18 mouse cellular contexts compared by ENCODE assay signal in genomic region chr2:120640835-120641234, GRCm38 (mm10). TPM values are rescaled to one million over a fixed set of nuclear protein-coding genes. Genes with fewer than 3 reads are reported as not detected.
DNase-seq lines count a peak whose midpoint lies in the region; ATAC-seq and TF ChIP-seq lines count a peak whose summit lies in the region.
"Had no signal": no experiment of that assay in that cellular context is flagged by ENCODE, and none has a peak within 500 bp of the region (broad histone marks: within the 10 kb centered on the region; RNA-seq: fewer than 3 reads in every experiment).

No protein-coding gene starts in this region.

- no peak overlapping the region for H3K9ac ChIP-seq in liver, adult 2 months (ENCODE audit: low read depth, low read length)
- no peak overlapping the region for H3K9ac ChIP-seq in liver, embryonic 12.5 days
- no peak overlapping the region for H3K9ac ChIP-seq in liver, embryonic 16.5 days (ENCODE audit: low read depth, low read length)
- H3K9ac ChIP-seq in liver, embryonic 11.5 days (ENCODE audit: low read depth, low read length): no peak overlapping the region
- H3K9ac ChIP-seq: embryonic facial prominence, embryonic 12.5 days; forebrain, embryonic 13.5 days; forebrain, embryonic 15.5 days; forebrain, postnatal 0 days had no signal

- H3K79me2 ChIP-seq in liver, adult 2 months (ENCODE audit: control insufficient read depth, insufficient read depth, low read length): no peaks in the 10 kb centered on the region

- H3K27ac ChIP-seq in liver, adult 2 months (replicated peaks; ENCODE audit: insufficient read depth, low read depth, low read length): no peak overlapping the region
- no peak overlapping the region for H3K27ac ChIP-seq in liver, embryonic 12.5 days
- no peak overlapping the region for H3K27ac ChIP-seq in liver, embryonic 16.5 days (ENCODE audit: low read length)
- H3K27ac ChIP-seq in liver, embryonic 11.5 days (ENCODE audit: low read depth, low read length): no peak overlapping the region
- H3K27ac ChIP-seq: embryonic facial prominence, embryonic 10.5 days; embryonic facial prominence, embryonic 12.5 days; forebrain, embryonic 13.5 days; forebrain, embryonic 15.5 days had no signal

- DNase-seq in liver, adult 2 months (ENCODE audit: extremely low read depth, low read depth, low spot score): peak; percentile 72
- DNase-seq in liver, embryonic 11.5 days (ENCODE audit: low spot score): no peak
- DNase-seq in c-Kit-positive CD71-positive TER-119-positive erythroid progenitor cells, embryonic 14.5 days (ENCODE audit: low spot score): no peak
- DNase-seq: adrenal gland, adult 2 months; adrenal gland, postnatal 10 days; adrenal gland, postnatal 25 days; cerebellum, adult 11-12 months; cerebellum, adult 2 months; cerebellum, adult 9-10 months; cerebellum, postnatal 10 days; cerebellum, postnatal 25 days; forebrain, postnatal 0 days had no signal

- H3K9me3 ChIP-seq in liver, embryonic 12.5 days (replicated peaks): no peaks in the 10 kb centered on the region
- H3K9me3 ChIP-seq in liver, embryonic 16.5 days (replicated peaks; ENCODE audit: control insufficient read depth, low read length): no peaks in the 10 kb centered on the region
- no peaks in the 10 kb centered on the region for H3K9me3 ChIP-seq in liver, embryonic 11.5 days (ENCODE audit: control insufficient read depth, low read length)
- H3K9me3 ChIP-seq: embryonic facial prominence, embryonic 10.5 days; embryonic facial prominence, embryonic 12.5 days; forebrain, embryonic 13.5 days; forebrain, embryonic 15.5 days had no signal

- no peaks in the 10 kb centered on the region for H3K27me3 ChIP-seq in liver, adult 2 months (ENCODE audit: control insufficient read depth, insufficient read depth, low read length)
- H3K27me3 ChIP-seq in liver, embryonic 12.5 days (replicated peaks): 0 out of 2 replicates have a peak, but pooled peaks cover 7% of the 10 kb centered on the region
- no peaks in the 10 kb centered on the region for H3K27me3 ChIP-seq in liver, embryonic 16.5 days (ENCODE audit: control insufficient read depth, insufficient read depth, low read depth, low read length)
- no peaks in the 10 kb centered on the region for H3K27me3 ChIP-seq in liver, embryonic 11.5 days (replicated peaks; ENCODE audit: control insufficient read depth, insufficient read depth, low read length)
- H3K27me3 ChIP-seq: embryonic facial prominence, embryonic 12.5 days; forebrain, embryonic 13.5 days; forebrain, embryonic 15.5 days had no signal

- no peak for TF ChIP-seq CTCF in liver, adult 2 months (IDR thresholded peaks at IDR 0.05; ENCODE audit: low read depth, low read length)

- WGBS in liver, adult 2 months: 42% methylated on average over 8 of the region's 8 CpGs
- WGBS in liver, embryonic 12.5 days (ENCODE audit: insufficient replicate concordance): 76% methylated on average over 8 of the region's 8 CpGs
- WGBS in liver, embryonic 16.5 days (ENCODE audit: insufficient replicate concordance): 68% methylated on average over 8 of the region's 8 CpGs
- 84% methylated on average over 8 of the region's 8 CpGs for WGBS in liver, embryonic 11.5 days

- no peak for ATAC-seq in liver, embryonic 12.5 days
- peak; percentile 76 for ATAC-seq in liver, embryonic 16.5 days (ENCODE audit: low read depth)
- no peak for ATAC-seq in liver, embryonic 11.5 days (replicated peaks; ENCODE audit: low FRiP score)
- ATAC-seq: forebrain, embryonic 13.5 days; forebrain, embryonic 15.5 days; forebrain, postnatal 0 days had no signal

- H3K4me2 ChIP-seq in liver, embryonic 12.5 days: no peak overlapping the region
- no peak overlapping the region for H3K4me2 ChIP-seq in liver, embryonic 16.5 days (ENCODE audit: low read depth, low read length)
- no peak overlapping the region for H3K4me2 ChIP-seq in liver, embryonic 11.5 days
- H3K4me2 ChIP-seq: embryonic facial prominence, embryonic 12.5 days; forebrain, embryonic 13.5 days; forebrain, embryonic 15.5 days had no signal

- peaks cover 6% of the 10 kb centered on the region; the same call in 1 of the 2 replicates for H3K4me1 ChIP-seq in liver, adult 2 months (ENCODE audit: control insufficient read depth, insufficient read depth, low read length)
- H3K4me1 ChIP-seq in liver, embryonic 12.5 days: no peaks in the 10 kb centered on the region
- H3K4me1 ChIP-seq in liver, embryonic 16.5 days (ENCODE audit: control insufficient read depth, low read depth, low read length): no peaks in the 10 kb centered on the region
- H3K4me1 ChIP-seq in liver, embryonic 11.5 days (replicated peaks; ENCODE audit: control insufficient read depth, insufficient read depth, low read length): no peaks in the 10 kb centered on the region
- H3K4me1 ChIP-seq: embryonic facial prominence, embryonic 10.5 days; embryonic facial prominence, embryonic 12.5 days; forebrain, embryonic 13.5 days had no signal

- TF ChIP-seq POLR2A in liver, adult 2 months (IDR thresholded peaks at IDR 0.05; ENCODE audit: extremely low read depth, insufficient read depth, low read length): no peak

- no peaks in the 10 kb centered on the region for H3K36me3 ChIP-seq in liver, adult 2 months (ENCODE audit: control insufficient read depth, insufficient read depth, low read length)
- no peaks in the 10 kb centered on the region for H3K36me3 ChIP-seq in liver, embryonic 12.5 days
- H3K36me3 ChIP-seq in liver, embryonic 16.5 days (ENCODE audit: control insufficient read depth, insufficient read depth): no peaks in the 10 kb centered on the region
- no peaks in the 10 kb centered on the region for H3K36me3 ChIP-seq in liver, embryonic 11.5 days (ENCODE audit: control insufficient read depth, insufficient read depth, low read length)
- H3K36me3 ChIP-seq: embryonic facial prominence, embryonic 10.5 days; embryonic facial prominence, embryonic 12.5 days; forebrain, embryonic 15.5 days had no signal

- H3K4me3 ChIP-seq in liver, adult 2 months (ENCODE audit: insufficient read depth, low read depth, low read length): no peak overlapping the region
- H3K4me3 ChIP-seq in liver, embryonic 12.5 days: no peak overlapping the region
- H3K4me3 ChIP-seq in liver, embryonic 16.5 days (ENCODE audit: low read depth, low read length): no peak overlapping the region
- H3K4me3 ChIP-seq in liver, embryonic 11.5 days (ENCODE audit: low read depth, low read length): no peak overlapping the region
- H3K4me3 ChIP-seq: embryonic facial prominence, embryonic 10.5 days; embryonic facial prominence, embryonic 12.5 days; forebrain, embryonic 13.5 days; forebrain, embryonic 15.5 days had no signal

RNA-seq across cellular contexts. Expression of gene Stard9, which starts 11.9 kb away (rescaled TPM):
- total RNA-seq in liver, adult 2 months (2014; rRNA removed): 3.3 and 4.4 TPM in 2 replicates
- polyA plus RNA-seq in liver, adult 2 months (2012; rRNA removed): 0.78 and 1.4 TPM in 2 replicates
- 1.4 and 1.7 TPM in 2 replicates for polyA plus RNA-seq in liver, embryonic 12.5 days (2016; fragmentation: Nextera tagmentation; extraction: Ambion mirVana)
- 0.92 and 0.94 TPM in 2 replicates for polyA plus RNA-seq in liver, embryonic 16.5 days (2015; fragmentation: Nextera tagmentation; extraction: Ambion mirVana)
- polyA plus RNA-seq in liver, embryonic 11.5 days (2014; fragmentation: Nextera tagmentation; extraction: Ambion mirVana): 3.0 and 3.5 TPM in 2 replicates

RNA-seq across cellular contexts. Expression of gene Lrrc57, which starts 31.5 kb away (rescaled TPM):
- total RNA-seq in liver, adult 2 months (2014; rRNA removed): 8.7 and 10.1 TPM in 2 replicates
- polyA plus RNA-seq in liver, adult 2 months (2012; rRNA removed): 6.3 and 7.0 TPM in 2 replicates
- 16.0 and 18.0 TPM in 2 replicates for polyA plus RNA-seq in liver, embryonic 12.5 days (2016; fragmentation: Nextera tagmentation; extraction: Ambion mirVana)
- polyA plus RNA-seq in liver, embryonic 16.5 days (2015; fragmentation: Nextera tagmentation; extraction: Ambion mirVana): 11.4 and 12.7 TPM in 2 replicates
- 17.2 and 24.2 TPM in 2 replicates for polyA plus RNA-seq in liver, embryonic 11.5 days (2014; fragmentation: Nextera tagmentation; extraction: Ambion mirVana)

RNA-seq across cellular contexts. Expression of gene Haus2, which starts 31.7 kb away (rescaled TPM):
- 8.2 and 8.7 TPM in 2 replicates for total RNA-seq in liver, adult 2 months (2014; rRNA removed)
- polyA plus RNA-seq in liver, adult 2 months (2012; rRNA removed): 1.8 and 2.2 TPM in 2 replicates
- 21.7 and 21.8 TPM in 2 replicates for polyA plus RNA-seq in liver, embryonic 12.5 days (2016; fragmentation: Nextera tagmentation; extraction: Ambion mirVana)
- polyA plus RNA-seq in liver, embryonic 16.5 days (2015; fragmentation: Nextera tagmentation; extraction: Ambion mirVana): 9.1 and 9.7 TPM in 2 replicates
- polyA plus RNA-seq in liver, embryonic 11.5 days (2014; fragmentation: Nextera tagmentation; extraction: Ambion mirVana): 30.6 and 31.2 TPM in 2 replicates
